Mouse (Mus musculus) cerebellum, adult 2 months (tissue): Measurements from ENCODE around the gene Klk1b11.

Source experiments
- CTCF ChIP-seq: fragments of 200-500 bp; IDR thresholded peaks from 2 replicates; pipeline ENCODE4 v1.5.1; 2011; ENCODE audit warnings: low read depth, mild to moderate bottlenecking, control low read depth, low read length, moderate library complexity, borderline replicate concordance; ENCODE audit not compliant: insufficient read depth
- POLR2A ChIP-seq: fragments of 200-500 bp; IDR thresholded peaks from 2 replicates; pipeline ENCODE4 v1.6.1; 2011; ENCODE audit warnings: low read length, control low read depth, borderline replicate concordance; ENCODE audit not compliant: insufficient read depth

DNA sequence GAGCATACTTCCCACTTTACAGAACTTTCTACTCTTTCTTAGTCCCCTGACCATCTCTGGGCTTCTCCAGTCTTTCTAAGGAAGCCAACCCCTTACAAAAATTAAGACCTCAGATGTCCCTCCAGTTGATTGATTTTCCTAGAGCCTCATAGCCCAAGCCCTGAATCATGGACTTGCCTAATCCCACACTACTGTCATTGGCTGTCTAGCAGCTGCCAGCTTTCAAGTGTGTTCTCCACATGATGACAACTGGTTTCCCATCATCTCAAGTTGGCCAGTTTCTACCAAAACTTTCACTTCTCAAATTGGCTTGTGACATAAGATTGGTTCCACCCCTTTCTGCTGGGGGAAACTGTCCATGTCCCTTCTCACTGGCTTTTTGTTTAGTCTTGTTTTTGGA lies 9.2 kb downstream of the Klk1b11 start:
- TF ChIP-seq POLR2A: no peak
- no peak for TF ChIP-seq CTCF
